Mouse (Mus musculus) CH12.LX (cell line): Measurements from ENCODE around the gene Ift52. TPM values are rescaled to one million over a fixed set of nuclear protein-coding genes. Genes with fewer than 3 reads are reported as not detected.

Source experiments
- DNase-seq: peaks from one replicate; pipeline ENCODE4 v3.0.0-alpha.2; 2013; ENCODE audit errors: extremely low read depth
- H3K27ac ChIP-seq: 2 replicates; pipeline ENCODE4 v1.5.1; 2012; ENCODE audit warnings: low read depth, mild to moderate bottlenecking, control low read depth, moderate library complexity; ENCODE audit not compliant: insufficient read depth
- H3K27me3 ChIP-seq: replicated peaks from 2 replicates; pipeline ENCODE3; 2012; ENCODE audit warnings: inconsistent platforms
- H3K36me3 ChIP-seq, 2 experiments: replicated peaks in 1 of 2; 2 replicates each; pipeline versions ENCODE3 to v1.6.1; 2012; ENCODE audit warnings: inconsistent platforms in 1 of 2, low read length in 1 of 2, mild to moderate bottlenecking in 1 of 2, mixed read lengths in 1 of 2, moderate library complexity in 1 of 2; ENCODE audit not compliant: control insufficient read depth in 1 of 2, insufficient read depth in 1 of 2
- H3K4me1 ChIP-seq, 2 experiments: 2 replicates each; pipeline ENCODE4 v1.6.1; 2012; ENCODE audit warnings: inconsistent platforms in 1 of 2, moderate library complexity in 1 of 2; ENCODE audit not compliant: insufficient read depth in 2 of 2, control insufficient read depth in 1 of 2
- H3K4me2 ChIP-seq: 2 replicates; pipeline ENCODE4 v1.6.1; 2012; ENCODE audit warnings: low read depth, mild to moderate bottlenecking, control low read depth; ENCODE audit not compliant: poor library complexity, insufficient read depth, severe bottlenecking
- H3K4me3 ChIP-seq, 3 experiments: fragments of 150-350 bp in 1 of 3; sonication (generic) in 1 of 3; replicated peaks in 1 of 3; 2 replicates each; pipeline versions ENCODE3 to v1.5.1; 2011 to 2012; ENCODE audit warnings: low read depth in 2 of 3, low read length in 2 of 3, mild to moderate bottlenecking in 2 of 3, moderate library complexity in 2 of 3, control low read depth in 1 of 3, improper control_type of control experiment in 1 of 3, inconsistent platforms in 1 of 3, mixed read lengths in 1 of 3; ENCODE audit not compliant: poor library complexity in 1 of 3
- H3K79me2 ChIP-seq: replicated peaks from 2 replicates; pipeline ENCODE4 v1.6.1; 2012; ENCODE audit warnings: mild to moderate bottlenecking, moderate library complexity; ENCODE audit not compliant: control insufficient read depth, poor library complexity, insufficient read depth, severe bottlenecking; ENCODE audit errors: extremely low read depth
- H3K9ac ChIP-seq: 2 replicates; pipeline ENCODE4 v1.6.1; 2012; ENCODE audit warnings: low read depth, mild to moderate bottlenecking, control low read depth, moderate library complexity; ENCODE audit not compliant: insufficient read depth
- H3K9me3 ChIP-seq: replicated peaks from 2 replicates; pipeline ENCODE3; 2012; ENCODE audit warnings: low read length, inconsistent platforms, mixed read lengths
- BHLHE40 ChIP-seq: IDR thresholded peaks from 2 replicates; pipeline ENCODE4 v1.6.1; 2011; ENCODE audit warnings: mild to moderate bottlenecking, low read depth, low read length, improper control_type of control experiment
- CHD1 ChIP-seq: IDR thresholded peaks from 2 replicates; pipeline ENCODE4 v1.6.1; 2012; ENCODE audit warnings: low read depth, low read length, improper control_type of control experiment, inconsistent platforms
- CHD2 ChIP-seq: IDR thresholded peaks from 2 replicates; pipeline ENCODE4 v1.6.1; 2011; ENCODE audit warnings: low read length, improper control_type of control experiment
- CTCF ChIP-seq, 2 experiments: IDR thresholded peaks in 1 of 2; conservative IDR thresholded peaks in 1 of 2; 2 replicates each; pipeline ENCODE4 v1.5.1; 2011 to 2012; ENCODE audit warnings: low read depth in 2 of 2, low read length in 2 of 2, improper control_type of control experiment in 1 of 2, inconsistent platforms in 1 of 2, mild to moderate bottlenecking in 1 of 2, moderate library complexity in 1 of 2
- ELF1 ChIP-seq: IDR thresholded peaks from 2 replicates; pipeline ENCODE4 v1.6.1; 2014; ENCODE audit warnings: low read depth, mild to moderate bottlenecking, inconsistent platforms, low read length, improper control_type of control experiment
- EP300 ChIP-seq: IDR thresholded peaks from 2 replicates; pipeline ENCODE4 v1.6.1; 2011; ENCODE audit warnings: low read length, improper control_type of control experiment
- ETS1 ChIP-seq: conservative IDR thresholded peaks from 2 replicates; pipeline ENCODE4 v1.6.1; 2012; ENCODE audit warnings: low read depth, mild to moderate bottlenecking, inconsistent platforms, low read length, improper control_type of control experiment, moderate library complexity
- HCFC1 ChIP-seq: IDR thresholded peaks from 2 replicates; pipeline ENCODE4 v1.6.1; 2012; ENCODE audit warnings: low read depth, mild to moderate bottlenecking, inconsistent platforms, low read length, improper control_type of control experiment
- JUND ChIP-seq: conservative IDR thresholded peaks from 2 replicates; pipeline ENCODE4 v1.6.1; 2011; ENCODE audit warnings: low read depth, low read length, improper control_type of control experiment
- MAFK ChIP-seq: IDR thresholded peaks from 2 replicates; pipeline ENCODE4 v1.6.1; 2011; ENCODE audit warnings: low read length, improper control_type of control experiment; ENCODE audit not compliant: insufficient replicate concordance
- MAX ChIP-seq: IDR thresholded peaks from 2 replicates; pipeline ENCODE4 v1.6.1; 2011; ENCODE audit warnings: low read length, improper control_type of control experiment
- MAZ ChIP-seq: IDR thresholded peaks from 2 replicates; pipeline ENCODE4 v1.6.1; 2012; ENCODE audit warnings: low read depth, mild to moderate bottlenecking, inconsistent platforms, low read length, improper control_type of control experiment, moderate library complexity
- MEF2A ChIP-seq: IDR thresholded peaks from 2 replicates; pipeline ENCODE4 v1.6.1; 2014; ENCODE audit warnings: low read depth, mild to moderate bottlenecking, inconsistent platforms, low read length, improper control_type of control experiment, borderline replicate concordance
- MXI1 ChIP-seq: IDR thresholded peaks from 2 replicates; pipeline ENCODE4 v1.6.1; 2011; ENCODE audit warnings: mild to moderate bottlenecking, low read depth, low read length, improper control_type of control experiment
- NELFE ChIP-seq: IDR thresholded peaks from 2 replicates; pipeline ENCODE4 v1.6.1; 2011; ENCODE audit warnings: low read depth, low read length, improper control_type of control experiment
- NRF1 ChIP-seq: IDR thresholded peaks from 2 replicates; pipeline ENCODE4 v1.6.1; 2014; ENCODE audit warnings: low read depth, mild to moderate bottlenecking, inconsistent platforms, low read length, improper control_type of control experiment, moderate library complexity
- PAX5 ChIP-seq: IDR thresholded peaks from 2 replicates; pipeline ENCODE4 v1.6.1; 2012; ENCODE audit warnings: low read length, inconsistent platforms, mixed read lengths
- POLR2A ChIP-seq: IDR thresholded peaks from 2 replicates; pipeline ENCODE4 v1.6.1; 2011; ENCODE audit warnings: low read depth, mild to moderate bottlenecking, improper control_type of control experiment, low read length
- POLR2AphosphoS2 ChIP-seq: IDR thresholded peaks from 2 replicates; pipeline ENCODE4 v1.6.1; 2011; ENCODE audit warnings: low read depth, low read length, improper control_type of control experiment
- RAD21 ChIP-seq: IDR thresholded peaks from 2 replicates; pipeline ENCODE4 v1.6.1; 2011; ENCODE audit warnings: low read depth, mild to moderate bottlenecking, low read length, improper control_type of control experiment, moderate library complexity
- RCOR1 ChIP-seq: conservative IDR thresholded peaks from 2 replicates; pipeline ENCODE4 v1.6.1; 2012; ENCODE audit warnings: low read depth, mild to moderate bottlenecking, inconsistent platforms, low read length, improper control_type of control experiment
- SMC3 ChIP-seq: IDR thresholded peaks from 2 replicates; pipeline ENCODE4 v1.6.1; 2011; ENCODE audit warnings: low read depth, low read length, improper control_type of control experiment
- TBP ChIP-seq: conservative IDR thresholded peaks from 2 replicates; pipeline ENCODE4 v1.6.1; 2011; ENCODE audit warnings: low read depth, low read length, improper control_type of control experiment
- TCF12 ChIP-seq: IDR thresholded peaks from 2 replicates; pipeline ENCODE4 v1.6.1; 2014; ENCODE audit warnings: low read depth, mild to moderate bottlenecking, inconsistent platforms, low read length, improper control_type of control experiment
- UBTF ChIP-seq: IDR thresholded peaks from 2 replicates; pipeline ENCODE4 v1.6.1; 2012; ENCODE audit warnings: low read depth, mild to moderate bottlenecking, inconsistent platforms, low read length, improper control_type of control experiment, moderate library complexity
- USF1 ChIP-seq: IDR thresholded peaks from 2 replicates; pipeline ENCODE4 v1.6.1; 2014; ENCODE audit warnings: low read depth, mild to moderate bottlenecking, inconsistent platforms, low read length, improper control_type of control experiment
- USF2 ChIP-seq: conservative IDR thresholded peaks from 2 replicates; pipeline ENCODE4 v1.6.1; 2011; ENCODE audit warnings: low read depth, low read length, improper control_type of control experiment
- ZC3H11A ChIP-seq: IDR thresholded peaks from 2 replicates; pipeline ENCODE4 v1.6.1; 2012; ENCODE audit warnings: low read depth, mild to moderate bottlenecking, inconsistent platforms, low read length, improper control_type of control experiment
- ZKSCAN1 ChIP-seq: IDR thresholded peaks from 2 replicates; pipeline ENCODE4 v1.6.1; 2012; ENCODE audit warnings: low read depth, inconsistent platforms, low read length, improper control_type of control experiment, borderline replicate concordance
- ZMIZ1 ChIP-seq: IDR thresholded peaks from 2 replicates; pipeline ENCODE4 v1.6.1; 2012; ENCODE audit warnings: low read depth, mild to moderate bottlenecking, inconsistent platforms, low read length, improper control_type of control experiment
- ZNF384 ChIP-seq: IDR thresholded peaks from 2 replicates; pipeline ENCODE4 v1.6.1; 2012; ENCODE audit warnings: low read depth, low read length, improper control_type of control experiment, inconsistent platforms
- dilution Hi-C: fragments of 300-500 bp; cut with MboI; formaldehyde crosslinking; loops from 2 replicates; pipeline ENCODE4 v1.14.3; 2020; ENCODE audit warnings: low sequenced_read_pairs; ENCODE audit not compliant: extremely low pct_unique_long_range_greater_than_20kb, extremely low pct_ligation_motif_present
- in situ Hi-C: fragments of 300-500 bp; cut with MboI; formaldehyde crosslinking; loops from 3 replicates; pipeline ENCODE4 v1.14.3; 2019; ENCODE audit warnings: low sequenced_read_pairs, low pct_ligation_motif_present, low pct_unique_long_range_greater_than_20kb, mixed read lengths
- polyA plus RNA-seq: library from polyadenylated mRNA; unstranded; fragments of >175 nt; gene quantifications from 2 replicates; pipeline ENCODE4 v1.2.1, GENCODE M21; 2012; ENCODE audit warnings: low read depth; ENCODE audit not compliant: insufficient read length
- total RNA-seq, 2 experiments: library from RNA; depleted of rRNA; stranded (reverse); fragments of 300-350 nt in 1 of 2; fragments of >200 nt in 1 of 2; gene quantifications; 2 replicates each; pipeline ENCODE4 v1.2.3; 2012 to 2014

Ift52 gene
- total and polyA plus RNA-seq, 3 experiments = 13.0 to 33.6 (median 14.4) TPM

- H3K4me3 ChIP-seq = no peak overlapping the region
- no peak for TF ChIP-seq NRF1
- TF ChIP-seq ZKSCAN1 = no peak
- TF ChIP-seq USF1 = no peak
- no peak for TF ChIP-seq ETS1
- TF ChIP-seq RAD21 = no peak
- TF ChIP-seq JUND = no peak
- no peak for TF ChIP-seq CHD1
- no peak for TF ChIP-seq UBTF
- TF ChIP-seq POLR2A = no peak
- TF ChIP-seq RCOR1 = no peak
- TF ChIP-seq ZC3H11A = no peak
- TF ChIP-seq HCFC1 = no peak
- TF ChIP-seq MAFK = no peak
- TF ChIP-seq NELFE = no peak
- no peak for TF ChIP-seq MAZ
- no peak for TF ChIP-seq BHLHE40
- TF ChIP-seq TBP = no peak
- TF ChIP-seq, all 38 proteins: peak for 0
- in situ Hi-C loops (no loop called here), dilution Hi-C loops (no loop called here)
- Histone ChIP-seq H3K36me3 (peaks cover 69 to 95% of the 10 kb centered on the region in 2 experiments), H3K9me3 (no peaks in the 10 kb centered on the region), H3K79me2 (no peaks in the 10 kb centered on the region), H3K9ac (no peak overlapping the region), H3K4me2 (no peak overlapping the region), H3K27ac (no peak overlapping the region), H3K27me3 (no peaks in the 10 kb centered on the region), H3K4me1 (no peaks in the 10 kb centered on the region)
- DNase-seq = no peak
Observed at GRCm38 (mm10) chr2:163073023-163073757, 56.0 kb downstream of the Ift52 start.

- DNase-seq = no peak
- Histone ChIP-seq H3K27me3 (no peaks in the 10 kb centered on the region), H3K4me2 (no peak overlapping the region), H3K27ac (no peak overlapping the region), H3K9ac (no peak overlapping the region), H3K4me1 (no peaks in the 10 kb centered on the region), H3K9me3 (no peaks in the 10 kb centered on the region), H3K36me3 (peaks cover 65 to 92% of the 10 kb centered on the region in 2 experiments), H3K4me3 (no peak overlapping the region)
- in situ Hi-C loops (no loop called here), dilution Hi-C loops (no loop called here)
- TF ChIP-seq ZNF384 = no peak
- no peak for TF ChIP-seq SMC3
- no peak for TF ChIP-seq MAX
- no peak for TF ChIP-seq MAZ
- TF ChIP-seq ZMIZ1 = no peak
- TF ChIP-seq CHD1 = no peak
- no peak for TF ChIP-seq ELF1
- no peak for TF ChIP-seq USF2
- TF ChIP-seq PAX5 = no peak
- no peak for TF ChIP-seq CHD2
- no peak for TF ChIP-seq CTCF (conservative IDR thresholded peaks at IDR 0.05 in 1 of 2, IDR thresholded peaks at IDR 0.05 in 1 of 2; ENCODE audit: low read depth in 2 of 2, low read length in 2 of 2)
- TF ChIP-seq TCF12 = no peak
- TF ChIP-seq MEF2A = no peak
- TF ChIP-seq EP300 = no peak
- no peak for TF ChIP-seq HCFC1
- TF ChIP-seq BHLHE40 = no peak
- TF ChIP-seq RAD21 = no peak
- no peak for TF ChIP-seq POLR2AphosphoS2
- TF ChIP-seq MXI1 = no peak
- TF ChIP-seq, all 38 proteins: peak for 0
- no peaks in the 10 kb centered on the region for H3K79me2 ChIP-seq
Observed at GRCm38 (mm10) chr2:163074006-163074405, 56.9 kb downstream of the Ift52 start.
